Mouse (Mus musculus): Measurements from ENCODE around the gene Elk3. TPM values are rescaled to one million over a fixed set of nuclear protein-coding genes. Genes with fewer than 3 reads are reported as not detected.

Gene Elk3
- polyA plus RNA-seq, 1 experiment from 2014 or later: 29.3 TPM

DNA sequence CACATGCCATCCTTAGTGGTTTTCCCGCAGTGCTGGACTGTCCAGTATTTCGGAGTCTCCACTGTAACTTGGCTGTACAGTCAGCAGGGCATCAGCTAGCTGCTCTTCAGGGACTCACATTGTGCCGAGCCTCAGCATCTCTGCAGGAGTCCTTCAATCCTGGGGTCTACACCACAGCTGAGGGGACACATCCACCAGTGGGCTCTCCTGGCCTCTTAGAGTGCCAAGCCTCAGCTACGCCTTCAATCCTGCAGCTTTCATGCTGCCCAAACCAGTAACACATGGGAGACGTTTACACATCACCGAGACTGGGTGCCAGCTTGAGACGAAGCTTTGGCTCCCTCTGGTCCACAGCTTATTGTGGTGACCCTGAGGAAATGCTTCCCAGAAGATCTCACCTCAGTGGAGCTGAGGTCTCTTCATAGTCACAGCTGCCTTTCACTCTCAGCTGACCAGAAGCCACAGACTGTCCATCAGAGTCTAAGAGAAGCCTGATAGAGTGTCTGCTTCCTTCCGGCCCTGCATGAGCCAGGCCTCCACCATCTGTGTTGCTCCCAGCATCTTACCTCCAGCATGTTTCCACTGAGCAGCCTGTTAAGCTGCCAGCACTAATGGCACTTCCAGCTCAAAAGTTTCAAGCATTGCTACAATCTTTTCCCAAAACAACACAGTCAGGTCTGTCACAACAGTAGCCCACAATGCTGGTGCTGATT lies 95.7 kb downstream of the Elk3 start:
- ATAC-seq (replicated peaks; ENCODE audit: extremely low read depth, insufficient read depth, low FRiP score): no peak
- no peaks in the 10 kb centered on the region; the same call in 1 of the 2 replicates for H3K4me1 ChIP-seq (ENCODE audit: control insufficient read depth, insufficient read depth, low read length)
- peaks cover 40% of the 10 kb centered on the region for H3K36me3 ChIP-seq (ENCODE audit: control insufficient read depth, insufficient read depth)
- WGBS: 87% methylated on average over 8 of the region's 8 CpGs
- H3K4me2 ChIP-seq (ENCODE audit: low read depth, low read length): no peak overlapping the region
- H3K27me3 ChIP-seq (ENCODE audit: control insufficient read depth, insufficient read depth, low read length): no peaks in the 10 kb centered on the region
- no peak overlapping the region for H3K4me3 ChIP-seq (ENCODE audit: low read length)
- 0 out of 2 replicates have a peak, but pooled peaks cover 2% of the 10 kb centered on the region for H3K9me3 ChIP-seq (replicated peaks; ENCODE audit: control insufficient read depth, low read length)
- no peak overlapping the region for H3K27ac ChIP-seq (ENCODE audit: low read length)
- no peak overlapping the region for H3K9ac ChIP-seq (ENCODE audit: low read length)

DNA sequence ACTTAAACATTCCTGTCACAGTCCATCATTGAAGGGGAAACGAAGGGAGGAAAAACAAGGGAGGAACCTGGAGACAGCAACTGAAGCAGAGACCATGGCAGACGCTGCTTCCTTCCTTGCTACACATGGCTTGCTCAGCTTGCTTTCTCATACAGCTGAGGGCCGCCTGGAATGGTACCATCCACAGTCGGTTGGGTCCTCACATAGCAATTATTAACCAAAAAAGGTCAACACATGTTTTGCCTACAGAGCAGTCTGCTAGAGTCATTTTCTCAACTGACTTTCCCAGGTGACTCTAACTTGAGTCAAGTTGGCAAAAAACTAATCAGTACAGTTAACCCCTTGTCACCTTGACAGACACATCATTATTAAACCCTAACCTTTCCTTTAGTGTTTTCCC lies 96.7 kb downstream of the Elk3 start:
- Histone ChIP-seq H3K9ac (ENCODE audit: low read length) (no peak overlapping the region), H3K36me3 (ENCODE audit: control insufficient read depth, insufficient read depth) (peaks cover 40% of the 10 kb centered on the region), H3K4me2 (ENCODE audit: low read depth, low read length) (no peak overlapping the region), H3K4me3 (ENCODE audit: low read length) (no peak overlapping the region), H3K4me1 (ENCODE audit: control insufficient read depth, insufficient read depth, low read length) (no peaks in the 10 kb centered on the region; the same call in 1 of the 2 replicates), H3K27me3 (ENCODE audit: control insufficient read depth, insufficient read depth, low read length) (no peaks in the 10 kb centered on the region), H3K9me3 (replicated peaks; ENCODE audit: control insufficient read depth, low read length) (0 out of 2 replicates have a peak, but pooled peaks cover 2% of the 10 kb centered on the region), H3K27ac (ENCODE audit: low read length) (no peak overlapping the region)
- 70% methylated on average over 4 of the region's 4 CpGs for WGBS
- no peak for ATAC-seq (replicated peaks; ENCODE audit: extremely low read depth, insufficient read depth, low FRiP score)

DNA sequence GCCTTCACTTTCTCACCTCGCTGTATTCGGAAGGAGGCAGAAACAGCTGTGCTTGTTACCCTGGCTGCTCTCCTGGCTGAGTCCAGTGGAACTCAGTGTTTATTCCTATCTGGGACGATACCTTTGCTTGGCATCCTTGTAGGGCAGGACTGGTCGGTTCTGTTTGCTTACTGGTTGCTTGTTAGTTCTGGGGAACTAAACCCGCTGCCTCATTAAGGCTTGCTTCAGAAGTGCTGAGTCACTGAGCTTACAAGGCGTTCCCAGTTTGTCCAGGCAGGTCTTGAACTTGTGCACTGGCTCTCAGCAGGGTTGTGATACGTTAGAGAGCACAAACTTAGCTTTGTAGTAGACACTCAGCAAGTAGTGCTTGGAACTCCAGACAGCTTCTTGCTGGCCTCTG lies 97.6 kb downstream of the Elk3 start:
- H3K4me2 ChIP-seq (ENCODE audit: low read depth, low read length): no peak overlapping the region
- H3K27me3 ChIP-seq (ENCODE audit: control insufficient read depth, insufficient read depth, low read length): no peaks in the 10 kb centered on the region
- H3K27ac ChIP-seq (ENCODE audit: low read length): no peak overlapping the region
- no peak for ATAC-seq (replicated peaks; ENCODE audit: extremely low read depth, insufficient read depth, low FRiP score)
- 0 out of 2 replicates have a peak, but pooled peaks cover 2% of the 10 kb centered on the region for H3K9me3 ChIP-seq (replicated peaks; ENCODE audit: control insufficient read depth, low read length)
- H3K9ac ChIP-seq (ENCODE audit: low read length): no peak overlapping the region
- H3K36me3 ChIP-seq (ENCODE audit: control insufficient read depth, insufficient read depth): peaks cover 40% of the 10 kb centered on the region
- no peaks in the 10 kb centered on the region; the same call in 1 of the 2 replicates for H3K4me1 ChIP-seq (ENCODE audit: control insufficient read depth, insufficient read depth, low read length)
- no peak overlapping the region for H3K4me3 ChIP-seq (ENCODE audit: low read length)
- WGBS: 81% methylated on average over 7 of the region's 7 CpGs

DNA sequence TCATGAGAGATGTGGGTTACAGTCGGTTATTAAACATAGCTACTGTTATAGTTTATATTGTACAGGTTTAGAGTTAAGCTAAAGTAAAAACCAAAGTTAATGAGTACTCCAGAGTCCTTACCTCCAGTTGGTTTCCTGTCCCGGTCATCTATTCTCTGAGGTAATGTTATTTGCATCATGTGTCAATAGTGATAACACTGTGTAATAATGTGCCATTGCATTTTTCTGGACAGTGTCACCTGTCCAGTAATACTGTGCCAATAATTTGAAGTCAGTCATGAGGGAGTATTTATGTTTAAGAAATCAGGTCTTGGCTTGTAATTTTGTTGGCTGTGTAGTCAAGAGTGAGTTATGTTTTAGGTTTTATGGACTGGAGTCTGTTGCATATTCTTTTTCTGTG lies 98.2 kb downstream of the Elk3 start:
- Histone ChIP-seq H3K9ac (ENCODE audit: low read length) (no peak overlapping the region), H3K27me3 (ENCODE audit: control insufficient read depth, insufficient read depth, low read length) (no peaks in the 10 kb centered on the region), H3K27ac (ENCODE audit: low read length) (no peak overlapping the region), H3K4me3 (ENCODE audit: low read length) (no peak overlapping the region), H3K36me3 (ENCODE audit: control insufficient read depth, insufficient read depth) (peaks cover 33% of the 10 kb centered on the region), H3K9me3 (replicated peaks; ENCODE audit: control insufficient read depth, low read length) (0 out of 2 replicates have a peak, but pooled peaks cover 2% of the 10 kb centered on the region), H3K4me1 (ENCODE audit: control insufficient read depth, insufficient read depth, low read length) (no peaks in the 10 kb centered on the region; the same call in 1 of the 2 replicates), H3K4me2 (ENCODE audit: low read depth, low read length) (no peak overlapping the region)
- 83% methylated on average over 2 of the region's 2 CpGs for WGBS
- ATAC-seq (replicated peaks; ENCODE audit: extremely low read depth, insufficient read depth, low FRiP score): no peak

- no peak overlapping the region for H3K4me3 ChIP-seq (ENCODE audit: low read length)
- no peak overlapping the region for H3K9ac ChIP-seq (ENCODE audit: low read length)
- H3K9me3 ChIP-seq (replicated peaks; ENCODE audit: control insufficient read depth, low read length): no peaks in the 10 kb centered on the region
- no peak overlapping the region for H3K27ac ChIP-seq (ENCODE audit: low read length)
- WGBS: 80% methylated on average over 5 of the region's 5 CpGs
- H3K27me3 ChIP-seq (ENCODE audit: control insufficient read depth, insufficient read depth, low read length): no peaks in the 10 kb centered on the region
- no peak overlapping the region for H3K4me2 ChIP-seq (ENCODE audit: low read depth, low read length)
- H3K36me3 ChIP-seq (ENCODE audit: control insufficient read depth, insufficient read depth): peaks cover 5% of the 10 kb centered on the region
- no peaks in the 10 kb centered on the region for H3K4me1 ChIP-seq (ENCODE audit: control insufficient read depth, insufficient read depth, low read length)
- ATAC-seq (replicated peaks; ENCODE audit: extremely low read depth, insufficient read depth, low FRiP score): no peak
Measured at GRCm38 (mm10) chr10:93207176-93207575, 103.8 kb downstream of the Elk3 start.

DNA sequence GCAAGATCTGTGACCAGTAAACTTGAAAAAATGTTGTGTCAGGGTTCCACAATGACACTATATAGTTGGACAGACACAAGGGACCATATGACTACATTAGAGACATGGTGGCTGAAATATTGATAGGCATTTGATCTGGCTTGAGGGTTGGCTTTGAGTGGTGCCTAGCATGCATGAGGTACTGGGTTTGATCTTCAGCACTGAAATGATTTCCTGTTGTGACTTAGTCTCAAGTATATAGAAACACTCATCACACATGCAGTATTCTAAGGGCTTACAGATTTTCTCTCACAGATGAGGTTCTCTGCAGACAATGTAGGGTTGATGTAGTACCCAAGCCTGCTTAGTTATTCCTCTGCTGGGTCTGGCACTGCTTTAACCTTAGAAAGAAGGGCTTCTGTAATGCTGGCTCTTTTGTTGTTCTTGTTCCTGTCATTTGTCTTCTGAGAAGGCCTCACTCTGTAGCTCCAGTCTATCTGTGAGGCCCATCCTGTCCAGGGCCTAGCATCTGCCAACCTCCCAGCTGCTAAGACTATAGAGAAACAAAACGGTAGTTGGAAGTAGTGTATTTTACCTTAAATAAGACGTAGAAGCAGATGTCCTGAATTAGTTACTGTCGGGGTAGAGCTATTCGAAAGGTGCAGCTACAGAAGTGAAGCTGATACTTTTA lies 105.5 kb downstream of the Elk3 start:
- no peaks in the 10 kb centered on the region for H3K4me1 ChIP-seq (ENCODE audit: control insufficient read depth, insufficient read depth, low read length)
- no peaks in the 10 kb centered on the region for H3K36me3 ChIP-seq (ENCODE audit: control insufficient read depth, insufficient read depth)
- no peak overlapping the region for H3K4me3 ChIP-seq (ENCODE audit: low read length)
- H3K27ac ChIP-seq (ENCODE audit: low read length): no peak overlapping the region
- no peaks in the 10 kb centered on the region for H3K27me3 ChIP-seq (ENCODE audit: control insufficient read depth, insufficient read depth, low read length)
- WGBS: 89% methylated on average over 4 of the region's 4 CpGs
- no peaks in the 10 kb centered on the region for H3K9me3 ChIP-seq (replicated peaks; ENCODE audit: control insufficient read depth, low read length)
- H3K9ac ChIP-seq (ENCODE audit: low read length): no peak overlapping the region
- no peak overlapping the region for H3K4me2 ChIP-seq (ENCODE audit: low read depth, low read length)
- no peak for ATAC-seq (replicated peaks; ENCODE audit: extremely low read depth, insufficient read depth, low FRiP score)

GRCm38 (mm10) chr10:93201846-93202458 lies 109.0 kb downstream of the Elk3 start:
- Histone ChIP-seq H3K27me3 (ENCODE audit: control insufficient read depth, insufficient read depth, low read length) (no peaks in the 10 kb centered on the region), H3K4me1 (ENCODE audit: control insufficient read depth, insufficient read depth, low read length) (no peaks in the 10 kb centered on the region), H3K4me3 (ENCODE audit: low read length) (no peak overlapping the region), H3K4me2 (ENCODE audit: low read depth, low read length) (no peak overlapping the region), H3K27ac (ENCODE audit: low read length) (no peak overlapping the region), H3K9me3 (replicated peaks; ENCODE audit: control insufficient read depth, low read length) (no peaks in the 10 kb centered on the region; the same call in 1 of the 2 replicates), H3K9ac (ENCODE audit: low read length) (no peak overlapping the region), H3K36me3 (ENCODE audit: control insufficient read depth, insufficient read depth) (peaks cover 9% of the 10 kb centered on the region)
- no peak for ATAC-seq (replicated peaks; ENCODE audit: extremely low read depth, insufficient read depth, low FRiP score)
- WGBS: 85% methylated on average over 6 of the region's 6 CpGs

- no peak overlapping the region for H3K9ac ChIP-seq (ENCODE audit: low read length)
- no peak overlapping the region for H3K27ac ChIP-seq (ENCODE audit: low read length)
- no peak for ATAC-seq (replicated peaks; ENCODE audit: extremely low read depth, insufficient read depth, low FRiP score)
- no peak overlapping the region for H3K4me2 ChIP-seq (ENCODE audit: low read depth, low read length)
- peaks cover 14% of the 10 kb centered on the region for H3K4me1 ChIP-seq (ENCODE audit: control insufficient read depth, insufficient read depth, low read length)
- no peak overlapping the region for H3K4me3 ChIP-seq (ENCODE audit: low read length)
- 78% methylated on average over 3 of the region's 3 CpGs for WGBS
- H3K9me3 ChIP-seq (replicated peaks; ENCODE audit: control insufficient read depth, low read length): no peaks in the 10 kb centered on the region; the same call in 1 of the 2 replicates
- H3K36me3 ChIP-seq (ENCODE audit: control insufficient read depth, insufficient read depth): peaks cover 9% of the 10 kb centered on the region
- no peaks in the 10 kb centered on the region for H3K27me3 ChIP-seq (ENCODE audit: control insufficient read depth, insufficient read depth, low read length)
Measured at GRCm38 (mm10) chr10:93198958-93199357, 112.0 kb downstream of the Elk3 start.
